Mouse (Mus musculus) left cerebral cortex, postnatal 14 days (tissue): ENCODE measurements around the gene Zranb3. TPM values are rescaled to one million over a fixed set of nuclear protein-coding genes. Genes with fewer than 3 reads are reported as not detected.

Experiments used
- total RNA-seq, 2 experiments: library from RNA; stranded (reverse); gene quantifications; 2 replicates each; pipeline ENCODE4 v1.2.3; 2021

Gene Zranb3
- total RNA-seq, 2 experiments from 2014 or later: 7.7 to 8.0 TPM

Other genes with a start within 250 kb of the Zranb3 start
- gene Map3k19, start 248.0 kb downstream of the Zranb3 start, total RNA-seq: 1 to 10 TPM; 4.7 to 7.5 TPM
- 10 to 100 TPM; 65.4 to 67.9 TPM for gene Rab3gap1, start 234.3 kb downstream of the Zranb3 start, total RNA-seq
- 100 to 1,000 TPM; 418 to 474 TPM for gene R3hdm1, start 254 bp upstream of the Zranb3 start, total RNA-seq
- 10 to 100 TPM; 44.8 to 51.9 TPM for gene Ubxn4, start 140.9 kb upstream of the Zranb3 start, total RNA-seq
- gene Lct, start 225.3 kb upstream of the Zranb3 start, total RNA-seq: 1 to 10 TPM; 5.9 to 7.2 TPM